Mouse (Mus musculus): Measurements from ENCODE around the gene Klhdc3. TPM values are rescaled to one million over a fixed set of nuclear protein-coding genes. Genes with fewer than 3 reads are reported as not detected.

Gene Klhdc3
- polyA plus RNA-seq, 1 experiment: 99.3 TPM

- Histone ChIP-seq H3K36me3 (ENCODE audit: control insufficient read depth, insufficient read depth, low read length) (no peaks in the 10 kb centered on the region), H3K27ac (ENCODE audit: insufficient read depth, low read depth, low read length) (no peak overlapping the region), H3K27me3 (ENCODE audit: control insufficient read depth, insufficient read depth, low read length) (no peaks in the 10 kb centered on the region), H3K4me1 (ENCODE audit: control insufficient read depth, insufficient read depth, insufficient read length, low read length) (peaks cover 4% of the 10 kb centered on the region; the same call in 1 of the 2 replicates), H3K4me3 (ENCODE audit: low read depth, low read length) (no peak overlapping the region)
- WGBS: 75% methylated on average over 6 of the region's 6 CpGs
- TF ChIP-seq CTCF (IDR thresholded peaks at IDR 0.05; ENCODE audit: extremely low read depth, insufficient read length, insufficient replicate concordance, low read depth, low read length): no peak
- TF ChIP-seq POLR2A (IDR thresholded peaks at IDR 0.05; ENCODE audit: low read depth, low read length): no peak
These were observed 24.7 kb downstream of the Klhdc3 start for GRCm38 (mm10) chr17:46656054-46656453.

GRCm38 (mm10) chr17:46651755-46652547, 28.8 kb downstream of the Klhdc3 start:
- Histone ChIP-seq H3K4me3 (ENCODE audit: low read depth, low read length) (no peak overlapping the region), H3K27ac (ENCODE audit: insufficient read depth, low read depth, low read length) (no peak overlapping the region), H3K36me3 (ENCODE audit: control insufficient read depth, insufficient read depth, low read length) (peaks cover 7% of the 10 kb centered on the region), H3K27me3 (ENCODE audit: control insufficient read depth, insufficient read depth, low read length) (no peaks in the 10 kb centered on the region), H3K4me1 (ENCODE audit: control insufficient read depth, insufficient read depth, insufficient read length, low read length) (peaks cover 6% of the 10 kb centered on the region; the same call in 1 of the 2 replicates)
- TF ChIP-seq POLR2A (IDR thresholded peaks at IDR 0.05; ENCODE audit: low read depth, low read length): no peak
- TF ChIP-seq CTCF (IDR thresholded peaks at IDR 0.05; ENCODE audit: extremely low read depth, insufficient read length, insufficient replicate concordance, low read depth, low read length): no peak
- WGBS: 75% methylated on average over 20 of the region's 20 CpGs

GRCm38 (mm10) chr17:46651292-46651691, 29.4 kb downstream of the Klhdc3 start:
- Histone ChIP-seq H3K27ac (ENCODE audit: insufficient read depth, low read depth, low read length) (no peak overlapping the region), H3K4me1 (ENCODE audit: control insufficient read depth, insufficient read depth, insufficient read length, low read length) (peaks cover 6% of the 10 kb centered on the region; the same call in 1 of the 2 replicates), H3K4me3 (ENCODE audit: low read depth, low read length) (peak overlapping the region; percentile 80), H3K27me3 (ENCODE audit: control insufficient read depth, insufficient read depth, low read length) (no peaks in the 10 kb centered on the region), H3K36me3 (ENCODE audit: control insufficient read depth, insufficient read depth, low read length) (peaks cover 7% of the 10 kb centered on the region)
- TF ChIP-seq POLR2A (IDR thresholded peaks at IDR 0.05; ENCODE audit: low read depth, low read length): no peak
- WGBS: 70% methylated on average over 17 of the region's 17 CpGs

GRCm38 (mm10) chr17:46650232-46651031, 30.3 kb downstream of the Klhdc3 start, which contains the start of gene Cul7:
Gene Cul7 (plus strand): TSS chr17:46650337.
- peak within 1 kb of the TSS; percentile 34 for H3K27ac ChIP-seq (ENCODE audit: insufficient read depth, low read depth, low read length)
- peak within 1 kb of the TSS; percentile 80 for H3K4me3 ChIP-seq (ENCODE audit: low read depth, low read length)
- no peaks in the 10 kb centered on the region for H3K27me3 ChIP-seq (ENCODE audit: control insufficient read depth, insufficient read depth, low read length)
- WGBS: under 1% methylated on average over 58 of the region's 58 CpGs
- peaks cover 7% of the 10 kb centered on the region for H3K36me3 ChIP-seq (ENCODE audit: control insufficient read depth, insufficient read depth, low read length)
- peaks cover 6% of the 10 kb centered on the region; the same call in 1 of the 2 replicates for H3K4me1 ChIP-seq (ENCODE audit: control insufficient read depth, insufficient read depth, insufficient read length, low read length)
- TF ChIP-seq POLR2A (IDR thresholded peaks at IDR 0.05; ENCODE audit: low read depth, low read length): no peak
- TF ChIP-seq CTCF (IDR thresholded peaks at IDR 0.05; ENCODE audit: extremely low read depth, insufficient read length, insufficient replicate concordance, low read depth, low read length): no peak

GRCm38 (mm10) chr17:46649811-46650210, 30.9 kb downstream of the Klhdc3 start:
- Histone ChIP-seq H3K4me3 (ENCODE audit: low read depth, low read length) (peak overlapping the region; percentile 80), H3K27me3 (ENCODE audit: control insufficient read depth, insufficient read depth, low read length) (no peaks in the 10 kb centered on the region), H3K36me3 (ENCODE audit: control insufficient read depth, insufficient read depth, low read length) (peaks cover 7% of the 10 kb centered on the region), H3K4me1 (ENCODE audit: control insufficient read depth, insufficient read depth, insufficient read length, low read length) (peaks cover 6% of the 10 kb centered on the region; the same call in 1 of the 2 replicates), H3K27ac (ENCODE audit: insufficient read depth, low read depth, low read length) (peak overlapping the region; percentile 1; the same call in 1 of the 2 replicates)
- WGBS: 41% methylated on average over 15 of the region's 15 CpGs
- TF ChIP-seq POLR2A (IDR thresholded peaks at IDR 0.05; ENCODE audit: low read depth, low read length) (no peak), CTCF (IDR thresholded peaks at IDR 0.05; ENCODE audit: extremely low read depth, insufficient read length, insufficient replicate concordance, low read depth, low read length) (no peak)

- TF ChIP-seq POLR2A (IDR thresholded peaks at IDR 0.05; ENCODE audit: low read depth, low read length) (no peak), CTCF (IDR thresholded peaks at IDR 0.05; ENCODE audit: extremely low read depth, insufficient read length, insufficient replicate concordance, low read depth, low read length) (no peak)
- H3K27ac ChIP-seq (ENCODE audit: insufficient read depth, low read depth, low read length): no peak overlapping the region
- H3K27me3 ChIP-seq (ENCODE audit: control insufficient read depth, insufficient read depth, low read length): no peaks in the 10 kb centered on the region
- peaks cover 9% of the 10 kb centered on the region for H3K4me1 ChIP-seq (ENCODE audit: control insufficient read depth, insufficient read depth, insufficient read length, low read length)
- H3K36me3 ChIP-seq (ENCODE audit: control insufficient read depth, insufficient read depth, low read length): peaks cover 10% of the 10 kb centered on the region
- 92% methylated on average over 9 of the region's 9 CpGs for WGBS
- no peak overlapping the region for H3K4me3 ChIP-seq (ENCODE audit: low read depth, low read length)
These were observed 32.3 kb downstream of the Klhdc3 start for GRCm38 (mm10) chr17:46648436-46648835.

- Histone ChIP-seq H3K4me3 (ENCODE audit: low read depth, low read length) (no peak overlapping the region), H3K27me3 (ENCODE audit: control insufficient read depth, insufficient read depth, low read length) (no peaks in the 10 kb centered on the region), H3K4me1 (ENCODE audit: control insufficient read depth, insufficient read depth, insufficient read length, low read length) (peaks cover 9% of the 10 kb centered on the region), H3K27ac (ENCODE audit: insufficient read depth, low read depth, low read length) (no peak overlapping the region), H3K36me3 (ENCODE audit: control insufficient read depth, insufficient read depth, low read length) (peaks cover 17% of the 10 kb centered on the region)
- 90% methylated on average over 7 of the region's 7 CpGs for WGBS
- TF ChIP-seq CTCF (IDR thresholded peaks at IDR 0.05; ENCODE audit: extremely low read depth, insufficient read length, insufficient replicate concordance, low read depth, low read length) (no peak), POLR2A (IDR thresholded peaks at IDR 0.05; ENCODE audit: low read depth, low read length) (no peak)
These were observed 33.4 kb downstream of the Klhdc3 start for GRCm38 (mm10) chr17:46647279-46647678.
